8 mouse cellular contexts compared by ENCODE assay signal in the genomic region with DNA sequence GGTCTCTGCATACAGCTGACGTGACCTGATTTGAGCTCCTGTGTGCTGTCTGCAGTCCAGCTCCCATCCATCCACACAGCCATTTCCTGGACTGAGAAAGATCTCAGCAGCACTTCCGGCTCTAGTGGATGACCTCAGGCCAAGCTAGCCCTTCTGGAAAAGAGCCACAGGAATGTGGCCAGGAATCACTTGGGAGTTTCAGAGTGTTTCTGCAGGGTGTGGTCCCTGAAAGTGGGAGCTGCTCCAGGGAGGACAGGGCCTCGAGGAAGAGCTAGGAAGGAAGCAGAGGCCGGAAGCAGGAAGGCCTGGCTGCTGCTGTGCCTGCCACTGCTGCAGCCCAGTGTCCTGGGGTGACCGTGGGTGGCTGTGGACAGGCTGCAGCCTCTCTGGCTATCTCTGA.
DNase-seq lines count a peak whose midpoint lies in the region; ATAC-seq and TF ChIP-seq lines count a peak whose summit lies in the region.

No protein-coding gene starts in this region.

- DNase-seq in heart, adult 2 months: peak; percentile 87 to 92
- DNase-seq in kidney, postnatal 14 days: peak; percentile 92
- no peak for DNase-seq in frontal cortex, postnatal 36 days (ENCODE audit: low spot score in 2 of 2)
- no peak for DNase-seq in layer of hippocampus, adult 2 months (ENCODE audit: low spot score in 2 of 2)
- no peak for DNase-seq in right cerebral cortex, postnatal 10 days (ENCODE audit: low spot score in 2 of 2)

- no peaks in the 10 kb centered on the region; the same call in 1 of the 2 replicates for H3K27me3 ChIP-seq in hindbrain, embryonic 12.5 days
- H3K27me3 ChIP-seq in hindbrain, embryonic 13.5 days: 0 out of 2 replicates have a peak, but pooled peaks cover 3% of the 10 kb centered on the region
- no peaks in the 10 kb centered on the region for H3K27me3 ChIP-seq in heart, adult 2 months (ENCODE audit: control insufficient read depth, insufficient read depth, low read length)
- H3K27me3 ChIP-seq in myocyte (ENCODE audit: control insufficient read depth, insufficient read depth, insufficient read length): no peaks in the 10 kb centered on the region

- no peak for ATAC-seq in hindbrain, embryonic 12.5 days (ENCODE audit: low FRiP score)
- no peak for ATAC-seq in hindbrain, embryonic 13.5 days (ENCODE audit: low FRiP score)

- H3K27ac ChIP-seq in hindbrain, embryonic 12.5 days: no peak overlapping the region
- H3K27ac ChIP-seq in hindbrain, embryonic 13.5 days: no peak overlapping the region
- H3K27ac ChIP-seq in heart, adult 2 months: peak overlapping the region; percentile 77
- H3K27ac ChIP-seq in layer of hippocampus, adult 2 months: no peak overlapping the region

- no peaks in the 10 kb centered on the region for H3K36me3 ChIP-seq in hindbrain, embryonic 12.5 days
- no peaks in the 10 kb centered on the region for H3K36me3 ChIP-seq in hindbrain, embryonic 13.5 days
- no peaks in the 10 kb centered on the region for H3K36me3 ChIP-seq in heart, adult 2 months (ENCODE audit: control insufficient read depth, insufficient read depth, low read length)
- H3K36me3 ChIP-seq in myocyte (ENCODE audit: control insufficient read depth, insufficient read depth): no peaks in the 10 kb centered on the region

- intact Hi-C loops in heart, adult 2 months (cut with DNase I): loop anchor here (2.0 to 5.0 kb wide), 5 partner anchors 63 to 255 kb away; partner anchors contain the start of gene Chst1

- WGBS in hindbrain, embryonic 12.5 days: 70% methylated on average over 5 of the region's 5 CpGs
- 75% methylated on average over 5 of the region's 5 CpGs for WGBS in hindbrain, embryonic 13.5 days
- WGBS in heart, adult 2 months: 14% methylated on average over 5 of the region's 5 CpGs

- TF ChIP-seq CTCF in heart, adult 2 months (IDR thresholded peaks at IDR 0.05): no peak
- no peak for TF ChIP-seq CTCF in layer of hippocampus, adult 2 months (conservative IDR thresholded peaks at IDR 0.05)

- H3K4me1 ChIP-seq in hindbrain, embryonic 12.5 days: peaks cover 8% of the 10 kb centered on the region
- peaks cover 8% of the 10 kb centered on the region for H3K4me1 ChIP-seq in hindbrain, embryonic 13.5 days (replicated peaks)
- peaks cover 12% of the 10 kb centered on the region for H3K4me1 ChIP-seq in heart, adult 2 months (ENCODE audit: control insufficient read depth, insufficient read depth, low read length)

- no peak overlapping the region for H3K4me2 ChIP-seq in hindbrain, embryonic 12.5 days (replicated peaks)
- H3K4me2 ChIP-seq in hindbrain, embryonic 13.5 days: no peak overlapping the region
- H3K4me2 ChIP-seq in myocyte (ENCODE audit: low read depth): peak overlapping the region; percentile 76

- TF ChIP-seq POLR2A in heart, adult 2 months (IDR thresholded peaks at IDR 0.05; ENCODE audit: insufficient read depth, low read depth, low read length): peak; percentile 46; the same call in 1 of the 2 replicates
- peak; percentile 87 for TF ChIP-seq POLR2A in myocyte (IDR thresholded peaks at IDR 0.05; ENCODE audit: insufficient read length, low read depth)

- TF ChIP-seq EP300 in heart, adult 2 months (IDR thresholded peaks at IDR 0.05; ENCODE audit: insufficient read depth, low read depth, low read length): peak; percentile 98

- no peak overlapping the region for H3K4me3 ChIP-seq in hindbrain, embryonic 12.5 days
- H3K4me3 ChIP-seq in hindbrain, embryonic 13.5 days: no peak overlapping the region
- peak overlapping the region; percentile 22 for H3K4me3 ChIP-seq in heart, adult 2 months
- H3K4me3 ChIP-seq in myocyte: peak overlapping the region; percentile 21
- no peak overlapping the region for H3K4me3 ChIP-seq in layer of hippocampus, adult 2 months

- H3ac ChIP-seq in myocyte (ENCODE audit: control insufficient read depth, insufficient read length): no peak overlapping the region

- no peaks in the 10 kb centered on the region for H3K9me3 ChIP-seq in hindbrain, embryonic 12.5 days (replicated peaks)
- H3K9me3 ChIP-seq in hindbrain, embryonic 13.5 days: no peaks in the 10 kb centered on the region

- no peaks in the 10 kb centered on the region for H3K79me2 ChIP-seq in heart, adult 2 months (replicated peaks; ENCODE audit: control insufficient read depth, insufficient read depth, low read length)
- peaks cover 11% of the 10 kb centered on the region for H3K79me2 ChIP-seq in myocyte (ENCODE audit: control insufficient read depth, insufficient read depth)

- H3K9ac ChIP-seq in hindbrain, embryonic 12.5 days: 0 out of 2 replicates have a peak overlapping the region, but pooled peaks have one; percentile 13
- no peak overlapping the region for H3K9ac ChIP-seq in hindbrain, embryonic 13.5 days
- H3K9ac ChIP-seq in heart, adult 2 months (ENCODE audit: low read depth, low read length): no peak overlapping the region

TF ChIP-seq in myocyte, 11 proteins besides CTCF, POLR2A, EP300 and RAD21:
- TF ChIP-seq SRF (IDR thresholded peaks at IDR 0.05; ENCODE audit: control insufficient read depth, insufficient read length, low read depth) (no peak), MYOG (IDR thresholded peaks at IDR 0.05; ENCODE audit: control insufficient read depth in 1 of 3, insufficient read depth in 1 of 3, insufficient read length in 2 of 3, low read depth in 2 of 3) (no peak), TCF3 (IDR thresholded peaks at IDR 0.05; ENCODE audit: insufficient read length, low read depth) (no peak), POLR2AphosphoS2 (IDR thresholded peaks at IDR 0.05; ENCODE audit: insufficient read length, low read depth) (peak; percentile 72), TCF12 (IDR thresholded peaks at IDR 0.05; ENCODE audit: insufficient read depth, poor library complexity, severe bottlenecking) (no peak)

Comparison
In these comparisons a context has a peak if more than half of its experiments do, and no peak if none do; other contexts are left out.
1. H3K4me3 ChIP-seq: peak in heart, adult 2 months (single experiment) and myocyte (single experiment); none in hindbrain, embryonic 12.5 days (single experiment), hindbrain, embryonic 13.5 days (single experiment) and layer of hippocampus, adult 2 months (single experiment).
2. DNase-seq: peak in heart, adult 2 months (2 of 2) and kidney, postnatal 14 days (single experiment); none in frontal cortex, postnatal 36 days (0 of 2), layer of hippocampus, adult 2 months (0 of 2) and right cerebral cortex, postnatal 10 days (0 of 2).